Mouse (Mus musculus) midbrain, embryonic 15.5 days (tissue): ENCODE results near the gene Dclre1b. TPM values are rescaled to one million over a fixed set of nuclear protein-coding genes. Genes with fewer than 3 reads are reported as not detected.

ENCODE experiments used
- ATAC-seq: fragments of 200-750 bp; cut with Nextera tagmentation; replicated peaks from 2 replicates; pipeline ENCODE4 v1.8.0; 2017; ENCODE audit warnings: moderate TSS enrichment
- H3K27ac ChIP-seq: fragments of 300-500 bp; sonication (generic); 2 replicates; pipeline ENCODE4 v1.5.1; 2015; ENCODE audit warnings: mild to moderate bottlenecking, inconsistent platforms
- H3K27me3 ChIP-seq: fragments of 300-500 bp; sonication (generic); replicated peaks from 2 replicates; pipeline ENCODE4 v1.6.1; 2015; ENCODE audit warnings: inconsistent platforms
- H3K36me3 ChIP-seq: fragments of 300-500 bp; sonication (generic); replicated peaks from 2 replicates; pipeline ENCODE4 v1.6.1; 2015; ENCODE audit warnings: inconsistent platforms
- H3K4me1 ChIP-seq: fragments of 300-500 bp; sonication (generic); 2 replicates; pipeline ENCODE4 v1.6.1; 2015; ENCODE audit warnings: inconsistent platforms
- H3K4me2 ChIP-seq: fragments of 300-500 bp; sonication (generic); 2 replicates; pipeline ENCODE4 v1.6.1; 2015; ENCODE audit warnings: inconsistent platforms, mild to moderate bottlenecking, moderate library complexity
- H3K4me3 ChIP-seq: fragments of 300-500 bp; sonication (generic); 2 replicates; pipeline ENCODE4 v1.5.1; 2015; ENCODE audit warnings: mild to moderate bottlenecking, inconsistent platforms
- H3K9ac ChIP-seq: fragments of 300-500 bp; sonication (generic); 2 replicates; pipeline ENCODE4 v1.6.1; 2015; ENCODE audit warnings: mild to moderate bottlenecking, inconsistent platforms
- H3K9me3 ChIP-seq: fragments of 300-500 bp; sonication (generic); 2 replicates; pipeline ENCODE4 v1.6.1; 2016; ENCODE audit warnings: inconsistent platforms
- WGBS: fragments of 180-500 bp; shearing (Covaris S2); methylation state at CpG from one replicate; pipeline ENCODE4 v1.1.7; 2015; ENCODE audit warnings: mixed read lengths; 5-methylcytosine and 5-hydroxymethylcytosine counted together
- polyA plus RNA-seq: library from polyadenylated mRNA; unstranded; fragments of >200 nt; fragmentation: Nextera tagmentation; extraction: Ambion mirVana; gene quantifications from 2 replicates; pipeline ENCODE4 v1.2.1, GENCODE M21; 2015

The Dclre1b gene
- polyA plus RNA-seq, 1 experiment from 2014 or later, result 20.4 TPM

DNA sequence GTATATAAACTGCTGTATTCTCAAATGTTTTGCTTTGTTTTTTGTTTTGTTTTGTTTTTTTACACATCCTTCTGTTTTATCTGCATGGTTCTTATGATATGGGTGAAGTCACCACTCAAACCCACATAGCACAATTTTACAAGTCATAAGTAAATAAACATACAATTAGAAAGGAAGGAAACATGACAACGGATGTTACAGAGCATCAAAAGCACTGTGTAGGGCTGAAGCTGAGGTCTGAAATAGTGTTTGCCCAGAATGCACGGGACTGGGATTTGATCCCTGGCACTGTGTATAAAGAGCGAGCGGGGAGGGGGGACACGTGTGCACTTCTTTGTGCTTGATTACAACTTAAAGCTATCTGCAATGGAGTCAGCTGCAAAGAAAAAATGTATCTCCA, 28.5 kb downstream of the Dclre1b start:
- H3K4me3 ChIP-seq, result no peak overlapping the region
- ATAC-seq, result no peak
- no peaks in the 10 kb centered on the region for H3K27me3 ChIP-seq
- H3K4me2 ChIP-seq, result no peak overlapping the region
- H3K36me3 ChIP-seq, result peaks cover 10% of the 10 kb centered on the region; the same call in 1 of the 2 replicates
- H3K4me1 ChIP-seq, result peaks cover 3% of the 10 kb centered on the region; the same call in 1 of the 2 replicates
- no peak overlapping the region for H3K27ac ChIP-seq
- 76% methylated on average over 5 of the region's 5 CpGs for whole genome bisulfite sequencing
- H3K9me3 ChIP-seq, result no peaks in the 10 kb centered on the region
- no peak overlapping the region for H3K9ac ChIP-seq

DNA sequence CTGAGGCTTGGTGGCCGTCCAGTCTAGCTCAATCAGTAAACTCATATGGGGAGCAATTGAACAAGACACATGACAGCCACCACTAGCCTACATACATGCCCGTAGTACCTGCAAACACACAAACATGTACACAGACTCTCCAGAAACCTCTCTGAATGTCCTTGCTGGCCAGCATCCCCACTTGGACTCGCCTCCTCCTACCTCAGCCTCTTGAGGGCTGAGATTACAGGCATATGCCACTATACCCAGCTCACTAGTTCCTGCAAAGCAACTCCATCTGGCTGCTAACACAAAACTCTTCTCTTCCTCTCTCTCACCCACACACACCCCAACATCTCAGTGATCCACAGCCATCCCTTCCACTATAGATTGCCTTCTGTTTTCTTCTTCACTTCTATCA, 29.0 kb downstream of the Dclre1b start:
- Histone ChIP-seq H3K36me3 (peaks cover 10% of the 10 kb centered on the region; the same call in 1 of the 2 replicates), H3K4me2 (no peak overlapping the region), H3K4me3 (no peak overlapping the region), H3K4me1 (peaks cover 3% of the 10 kb centered on the region; the same call in 1 of the 2 replicates), H3K27me3 (no peaks in the 10 kb centered on the region), H3K9ac (no peak overlapping the region), H3K9me3 (no peaks in the 10 kb centered on the region), H3K27ac (no peak overlapping the region)
- WGBS, result 87% methylated on average over 3 of the region's 3 CpGs
- no peak for ATAC-seq

DNA sequence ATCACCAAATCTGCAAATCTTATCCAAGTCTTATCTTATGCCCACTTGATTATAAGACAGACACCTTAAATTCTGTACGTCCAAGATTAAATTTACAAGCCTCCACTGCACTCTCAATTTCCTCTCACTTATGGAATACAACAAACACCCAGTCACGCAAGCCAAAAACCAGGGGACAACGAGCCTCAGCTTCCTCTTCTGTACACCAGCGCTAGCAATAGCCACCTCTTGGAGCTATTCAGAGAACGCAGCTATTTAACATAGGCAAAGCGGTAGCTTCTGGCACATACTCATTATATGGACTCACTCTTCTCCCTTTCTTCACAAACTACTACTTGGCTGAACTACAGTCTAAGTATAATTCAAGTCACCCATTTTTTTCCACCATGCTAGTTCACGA, 30.1 kb downstream of the Dclre1b start:
- Histone ChIP-seq H3K27me3 (no peaks in the 10 kb centered on the region), H3K4me1 (peaks cover 3% of the 10 kb centered on the region; the same call in 1 of the 2 replicates), H3K36me3 (peaks cover 10% of the 10 kb centered on the region; the same call in 1 of the 2 replicates), H3K4me2 (no peak overlapping the region), H3K4me3 (no peak overlapping the region), H3K9me3 (no peaks in the 10 kb centered on the region), H3K9ac (no peak overlapping the region), H3K27ac (no peak overlapping the region)
- ATAC-seq, result no peak
- 77% methylated on average over 7 of the region's 7 CpGs for WGBS

DNA sequence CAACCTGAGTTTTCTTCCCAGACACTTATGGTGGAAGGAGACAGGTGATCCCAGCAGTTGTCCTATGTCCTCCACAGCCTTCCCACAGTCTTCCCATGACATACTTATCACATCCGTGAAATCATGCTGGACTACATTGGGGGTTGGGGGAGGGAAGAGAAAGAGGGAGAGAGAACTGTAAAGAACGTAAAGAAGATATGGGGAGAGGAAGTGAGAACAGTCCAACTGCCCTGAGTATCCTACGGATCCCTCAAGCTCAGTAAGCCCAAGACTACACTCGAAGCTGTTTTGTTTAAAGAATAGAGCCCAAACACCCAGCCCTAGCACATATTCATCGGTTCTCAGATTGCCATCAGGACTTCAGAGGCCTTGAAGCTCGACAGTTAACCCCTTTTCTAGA, 30.6 kb downstream of the Dclre1b start:
- Histone ChIP-seq H3K27me3 (no peaks in the 10 kb centered on the region), H3K9ac (no peak overlapping the region), H3K4me3 (no peak overlapping the region), H3K4me1 (peaks cover 3% of the 10 kb centered on the region; the same call in 1 of the 2 replicates), H3K4me2 (no peak overlapping the region), H3K36me3 (peaks cover 10% of the 10 kb centered on the region; the same call in 1 of the 2 replicates), H3K9me3 (no peaks in the 10 kb centered on the region), H3K27ac (no peak overlapping the region)
- no peak for ATAC-seq
- whole genome bisulfite sequencing, result 91% methylated on average over 6 of the region's 6 CpGs

DNA sequence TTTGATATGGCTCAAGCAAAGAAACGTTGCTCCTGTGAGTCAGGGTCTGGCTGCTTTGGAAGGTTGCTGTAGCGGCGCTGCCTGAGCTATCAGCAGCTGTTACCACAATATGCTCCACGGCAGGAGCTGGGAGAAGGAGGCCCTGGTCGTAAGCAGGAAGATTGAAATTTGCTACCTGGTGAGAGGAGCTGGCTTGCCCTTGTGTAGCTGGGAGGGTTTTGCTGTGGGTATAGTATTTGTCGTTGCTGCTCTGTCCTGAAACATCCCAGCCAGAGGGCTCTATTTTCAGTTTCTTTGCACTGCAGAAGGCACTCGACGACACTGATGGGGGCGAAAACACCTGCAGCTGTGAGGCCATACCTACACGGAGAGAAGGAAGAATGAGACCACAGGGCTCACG, 31.3 kb downstream of the Dclre1b start:
- no peaks in the 10 kb centered on the region for H3K27me3 ChIP-seq
- ATAC-seq, result no peak
- no peak overlapping the region for H3K4me2 ChIP-seq
- H3K4me3 ChIP-seq, result no peak overlapping the region
- H3K4me1 ChIP-seq, result peaks cover 3% of the 10 kb centered on the region; the same call in 1 of the 2 replicates
- no peak overlapping the region for H3K9ac ChIP-seq
- no peaks in the 10 kb centered on the region for H3K9me3 ChIP-seq
- WGBS, result 88% methylated on average over 11 of the region's 11 CpGs
- H3K27ac ChIP-seq, result no peak overlapping the region
- H3K36me3 ChIP-seq, result peaks cover 10% of the 10 kb centered on the region; the same call in 1 of the 2 replicates

DNA sequence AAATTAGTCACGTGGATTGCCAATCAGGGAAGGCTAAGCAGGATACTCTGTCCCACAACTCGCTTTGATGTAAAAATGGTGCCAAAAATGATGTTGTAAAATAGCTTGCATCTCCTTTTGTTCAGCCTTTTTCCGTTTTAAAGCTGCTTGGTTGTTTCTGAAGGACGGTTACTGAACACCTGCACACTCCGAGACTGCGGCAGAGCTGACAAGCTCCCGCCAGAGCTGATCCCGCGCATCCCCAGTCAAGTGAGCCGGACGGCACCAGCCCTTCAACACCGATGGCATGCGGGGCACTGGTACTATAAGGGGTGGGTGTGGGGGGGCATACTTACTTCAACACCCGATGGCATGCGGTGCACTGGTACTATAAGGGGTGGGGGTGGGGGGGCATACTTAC, 35.2 kb downstream of the Dclre1b start:
- no peak; the same call in 1 of the 2 replicates for ATAC-seq
- WGBS, result 83% methylated on average over 15 of the region's 15 CpGs
- H3K36me3 ChIP-seq, result peaks cover 13% of the 10 kb centered on the region

DNA sequence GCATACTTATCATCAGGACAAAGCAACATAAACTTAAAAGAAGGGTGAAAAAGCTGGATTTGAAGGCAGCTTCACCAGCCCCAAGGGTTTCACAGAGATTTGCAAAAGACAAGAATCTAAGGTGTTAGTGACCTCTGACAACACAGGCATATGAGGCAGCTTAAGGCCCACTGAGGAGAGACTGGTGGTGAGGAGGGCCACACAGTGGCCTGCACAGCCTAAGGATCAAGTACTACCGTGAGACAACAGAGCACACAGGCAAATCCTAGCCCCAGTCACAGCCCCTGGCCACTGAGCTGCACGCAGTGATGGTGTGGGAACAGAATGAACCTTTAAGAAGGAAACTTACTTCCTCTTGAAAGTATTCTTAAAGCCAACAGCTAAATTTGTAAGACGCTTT, 35.7 kb downstream of the Dclre1b start:
- no peak overlapping the region for H3K27ac ChIP-seq
- H3K27me3 ChIP-seq, result no peaks in the 10 kb centered on the region
- peaks cover 13% of the 10 kb centered on the region for H3K36me3 ChIP-seq
- H3K4me3 ChIP-seq, result no peak overlapping the region
- H3K4me2 ChIP-seq, result no peak overlapping the region
- H3K9ac ChIP-seq, result no peak overlapping the region
- 80% methylated on average over 3 of the region's 3 CpGs for WGBS
- H3K9me3 ChIP-seq, result no peaks in the 10 kb centered on the region
- ATAC-seq, result no peak
- H3K4me1 ChIP-seq, result no peaks in the 10 kb centered on the region

More for the DNA sequence above, 35.2 kb downstream of the Dclre1b start:
- H3K27me3 ChIP-seq, result no peaks in the 10 kb centered on the region
- no peaks in the 10 kb centered on the region for H3K4me1 ChIP-seq
- H3K4me3 ChIP-seq, result no peak overlapping the region
- no peak overlapping the region for H3K9ac ChIP-seq
- H3K4me2 ChIP-seq, result no peak overlapping the region
- H3K9me3 ChIP-seq, result no peaks in the 10 kb centered on the region
- no peak overlapping the region for H3K27ac ChIP-seq

DNA sequence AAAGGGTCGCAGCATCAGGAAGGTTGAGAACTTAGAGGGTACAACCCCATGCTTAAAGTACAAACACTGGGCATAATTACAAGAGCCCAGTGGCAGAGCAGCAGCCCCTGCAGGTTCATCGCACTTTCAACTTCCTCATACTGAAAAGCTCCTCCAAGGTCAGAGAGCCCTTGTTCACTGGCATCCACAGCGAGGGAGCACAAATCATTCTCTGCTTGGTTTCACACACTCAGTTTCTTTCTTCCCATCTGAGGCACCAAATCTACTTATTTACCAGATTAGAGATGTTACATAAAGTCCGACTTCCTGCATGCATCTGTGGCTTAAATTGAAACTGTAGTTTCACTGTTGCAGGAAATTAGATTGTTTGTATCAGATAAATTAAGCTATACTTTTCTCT, 36.4 kb downstream of the Dclre1b start:
- H3K4me3 ChIP-seq, result no peak overlapping the region
- H3K27ac ChIP-seq, result no peak overlapping the region
- H3K9me3 ChIP-seq, result no peaks in the 10 kb centered on the region
- no peak overlapping the region for H3K9ac ChIP-seq
- H3K36me3 ChIP-seq, result peaks cover 13% of the 10 kb centered on the region
- H3K4me1 ChIP-seq, result no peaks in the 10 kb centered on the region
- no peak overlapping the region for H3K4me2 ChIP-seq
- 78% methylated on average over 4 of the region's 4 CpGs for WGBS
- H3K27me3 ChIP-seq, result no peaks in the 10 kb centered on the region
- no peak for ATAC-seq

DNA sequence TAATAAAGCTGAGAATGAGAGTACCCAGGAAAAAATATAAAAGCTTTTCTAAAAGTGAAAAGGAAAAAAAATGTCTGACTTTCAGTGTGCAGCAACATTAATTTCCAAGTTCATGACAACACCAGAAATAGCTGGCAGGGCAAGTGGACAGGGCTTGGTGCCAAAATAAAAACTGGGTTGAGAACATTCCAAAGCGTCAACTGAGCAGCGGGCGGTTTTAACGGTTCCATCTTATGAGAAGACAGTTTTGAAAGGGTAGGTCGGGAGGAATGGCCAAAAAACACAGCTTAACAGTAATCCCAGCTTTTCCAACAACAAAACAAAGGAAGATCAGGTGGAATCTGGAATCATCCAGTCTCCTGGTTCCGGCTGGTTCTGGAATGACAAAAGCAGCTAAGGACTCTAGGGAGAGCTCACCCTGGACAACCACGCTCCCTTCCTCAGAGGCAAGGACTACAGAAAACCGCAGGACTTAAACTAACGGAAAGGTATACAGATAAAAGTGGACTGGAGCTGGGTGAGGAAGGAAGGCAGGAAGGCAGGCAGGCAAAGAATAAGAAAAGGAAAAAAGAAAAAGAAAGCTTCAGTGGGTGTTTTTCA, 37.6 kb downstream of the Dclre1b start:
- Histone ChIP-seq H3K9ac (no peak overlapping the region), H3K4me1 (no peaks in the 10 kb centered on the region), H3K4me2 (no peak overlapping the region), H3K9me3 (no peaks in the 10 kb centered on the region), H3K4me3 (no peak overlapping the region), H3K27me3 (no peaks in the 10 kb centered on the region), H3K27ac (no peak overlapping the region), H3K36me3 (peaks cover 4% of the 10 kb centered on the region; the same call in 1 of the 2 replicates)
- ATAC-seq, result no peak
- WGBS, result 69% methylated on average over 9 of the region's 9 CpGs

DNA sequence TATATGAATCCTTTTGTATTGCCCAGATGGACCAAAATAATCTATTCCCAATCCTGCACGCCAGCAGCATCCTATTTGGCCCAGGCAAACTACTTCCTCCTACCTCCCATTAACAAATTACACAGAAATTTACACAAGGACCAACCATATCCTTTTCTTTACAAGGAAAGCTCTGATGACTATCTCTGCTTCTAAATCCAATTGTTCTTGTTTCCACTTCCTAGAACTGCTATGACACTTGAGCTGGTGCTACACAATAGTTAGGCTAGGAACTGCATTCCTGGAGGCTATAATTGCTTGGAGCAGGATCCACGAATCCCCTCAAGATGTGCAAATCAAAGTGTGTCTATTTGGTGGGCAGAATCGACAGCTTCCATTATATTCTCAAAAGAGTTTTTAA, 42.5 kb downstream of the Dclre1b start:
- Histone ChIP-seq H3K36me3 (peaks cover 21% of the 10 kb centered on the region; the same call in 1 of the 2 replicates), H3K27me3 (no peaks in the 10 kb centered on the region), H3K4me1 (no peaks in the 10 kb centered on the region), H3K9me3 (no peaks in the 10 kb centered on the region), H3K4me3 (no peak overlapping the region), H3K9ac (no peak overlapping the region), H3K4me2 (no peak overlapping the region), H3K27ac (no peak overlapping the region)
- no peak for ATAC-seq
- 59% methylated on average over 3 of the region's 3 CpGs for WGBS

DNA sequence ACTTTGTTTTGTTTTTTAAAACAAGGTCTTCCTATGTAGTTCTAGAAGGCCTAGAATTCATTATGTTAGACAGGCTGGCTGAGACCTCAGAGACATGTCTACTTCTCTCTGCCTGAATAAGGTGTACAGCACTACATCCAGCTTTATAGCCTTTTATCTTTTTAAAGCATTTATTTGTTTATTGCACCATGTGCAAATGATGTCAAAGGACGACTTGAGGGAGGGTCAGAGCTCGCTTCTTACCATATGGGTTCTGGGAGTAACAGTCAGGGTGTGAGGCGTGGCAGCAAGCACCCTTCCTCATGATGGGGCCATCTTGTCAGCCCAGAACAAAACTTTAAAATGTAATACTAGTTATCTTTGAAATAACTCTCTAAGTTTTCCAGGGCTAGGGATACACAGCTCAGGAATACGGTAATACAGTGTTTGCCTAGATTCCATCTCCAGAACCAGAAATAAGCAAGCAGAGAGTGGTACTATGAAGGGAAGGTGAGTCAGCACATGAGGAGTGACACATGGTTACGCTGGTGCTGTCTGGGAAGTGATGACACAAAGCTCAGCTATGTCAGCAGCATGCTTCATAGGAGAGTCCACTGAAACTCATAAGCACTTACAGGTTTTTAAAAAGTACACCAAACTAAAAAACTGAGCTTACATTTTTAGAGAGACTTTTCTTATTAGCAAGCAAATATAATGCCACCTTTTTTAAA, 49.8 kb downstream of the Dclre1b start:
- 89% methylated on average over 5 of the region's 5 CpGs for WGBS
- H3K36me3 ChIP-seq, result peaks cover 51% of the 10 kb centered on the region; the same call in 1 of the 2 replicates
- no peaks in the 10 kb centered on the region for H3K4me1 ChIP-seq

DNA sequence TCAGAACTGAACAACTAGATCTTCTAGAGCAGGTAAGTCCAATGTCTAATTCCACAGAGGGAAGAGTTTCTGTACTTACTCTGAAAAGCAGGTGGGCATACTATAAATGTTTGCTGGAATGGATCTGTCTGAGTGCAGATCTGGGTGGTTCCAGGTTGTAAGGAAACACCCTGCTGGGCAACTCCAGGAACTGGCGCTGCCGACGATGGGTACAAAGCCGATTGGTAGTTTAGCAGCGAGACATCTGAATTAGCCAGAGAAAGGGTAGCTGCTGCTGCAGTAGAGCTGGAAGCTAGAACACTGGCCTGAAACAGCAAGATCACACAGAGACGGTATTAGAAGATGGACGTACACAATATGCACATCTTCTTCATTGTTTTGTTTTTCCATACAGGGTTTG, 50.8 kb downstream of the Dclre1b start:
- no peaks in the 10 kb centered on the region for H3K9me3 ChIP-seq
- no peak overlapping the region for H3K4me3 ChIP-seq
- H3K4me2 ChIP-seq, result no peak overlapping the region
- ATAC-seq, result no peak
- no peak overlapping the region for H3K27ac ChIP-seq
- no peak overlapping the region for H3K9ac ChIP-seq
- H3K36me3 ChIP-seq, result peaks cover 53% of the 10 kb centered on the region; the same call in 1 of the 2 replicates
- H3K4me1 ChIP-seq, result no peaks in the 10 kb centered on the region
- no peaks in the 10 kb centered on the region for H3K27me3 ChIP-seq
- 80% methylated on average over 7 of the region's 7 CpGs for WGBS

More for the DNA sequence above, 49.8 kb downstream of the Dclre1b start:
- no peak for ATAC-seq
- Histone ChIP-seq H3K9ac (no peak overlapping the region), H3K9me3 (no peaks in the 10 kb centered on the region), H3K27me3 (no peaks in the 10 kb centered on the region), H3K4me3 (no peak overlapping the region), H3K27ac (no peak overlapping the region), H3K4me2 (no peak overlapping the region)
